Mouse (Mus musculus): ENCODE measurements around the gene Pkm. TPM values are rescaled to one million over a fixed set of nuclear protein-coding genes. Genes with fewer than 3 reads are reported as not detected.

The Pkm gene
- polyA plus RNA-seq (2015; fragmentation: Illumina TruSeq; extraction: RNeasy Lipid Tissue Mini Kit (QIAGEN cat#74804); ENCODE audit: insufficient read depth, low replicate concordance): 156 TPM

GRCm38 (mm10) chr9:59655958-59656634 lies at the start of gene Pkm:
TSS of gene Pkm (plus strand) at chr9:59656368.

GRCm38 (mm10) chr9:59616622-59617306 lies 39.4 kb upstream of the Pkm start, which contains the start of gene Parp6:
TSS of gene Parp6 (plus strand) at chr9:59617284.

GRCm38 (mm10) chr9:59679678-59680533 lies 23.7 kb downstream of the Pkm start, which contains the start of gene Gramd2:
TSS of gene Gramd2 (plus strand) at chr9:59680144.

Other genes with a start within 250 kb of the Pkm start
- gene Arih1, start 169.8 kb upstream of the Pkm start, polyA plus RNA-seq (2015; fragmentation: Illumina TruSeq; extraction: RNeasy Lipid Tissue Mini Kit (QIAGEN cat#74804); ENCODE audit: insufficient read depth, low replicate concordance): 106 TPM
- gene Hexa, start 116.8 kb upstream of the Pkm start, polyA plus RNA-seq (2015; fragmentation: Illumina TruSeq; extraction: RNeasy Lipid Tissue Mini Kit (QIAGEN cat#74804); ENCODE audit: insufficient read depth, low replicate concordance): 118 TPM
- 0.44 TPM for gene Tmem202, start 116.5 kb upstream of the Pkm start, polyA plus RNA-seq (2015; fragmentation: Illumina TruSeq; extraction: RNeasy Lipid Tissue Mini Kit (QIAGEN cat#74804); ENCODE audit: insufficient read depth, low replicate concordance)
- gene Celf6, start 78.5 kb upstream of the Pkm start, polyA plus RNA-seq (2015; fragmentation: Illumina TruSeq; extraction: RNeasy Lipid Tissue Mini Kit (QIAGEN cat#74804); ENCODE audit: insufficient read depth, low replicate concordance): not detected
- gene Parp6, start 39.1 kb upstream of the Pkm start, polyA plus RNA-seq (2015; fragmentation: Illumina TruSeq; extraction: RNeasy Lipid Tissue Mini Kit (QIAGEN cat#74804); ENCODE audit: insufficient read depth, low replicate concordance): 57.8 TPM
- gene Gramd2, start 23.8 kb downstream of the Pkm start, polyA plus RNA-seq (2015; fragmentation: Illumina TruSeq; extraction: RNeasy Lipid Tissue Mini Kit (QIAGEN cat#74804); ENCODE audit: insufficient read depth, low replicate concordance): 4.1 TPM
- gene Senp8, start 94.3 kb downstream of the Pkm start, polyA plus RNA-seq (2015; fragmentation: Illumina TruSeq; extraction: RNeasy Lipid Tissue Mini Kit (QIAGEN cat#74804); ENCODE audit: insufficient read depth, low replicate concordance): 10.3 TPM
- gene Myo9a, start 94.5 kb downstream of the Pkm start, polyA plus RNA-seq (2015; fragmentation: Illumina TruSeq; extraction: RNeasy Lipid Tissue Mini Kit (QIAGEN cat#74804); ENCODE audit: insufficient read depth, low replicate concordance): 31.7 TPM